Mouse (Mus musculus) cerebellum, postnatal 36 days (tissue): ENCODE data around the gene Pmepa1.
A peak's percentile ranks its signal among the peaks of the same experiment; 100 is the strongest.

ENCODE experiments used
- DNase-seq, 2 experiments: peaks; one replicate each; pipeline ENCODE4 v3.0.0; 2021 to 2022; ENCODE audit warnings: mixed read lengths in 2 of 2

The Pmepa1 gene

DNA sequence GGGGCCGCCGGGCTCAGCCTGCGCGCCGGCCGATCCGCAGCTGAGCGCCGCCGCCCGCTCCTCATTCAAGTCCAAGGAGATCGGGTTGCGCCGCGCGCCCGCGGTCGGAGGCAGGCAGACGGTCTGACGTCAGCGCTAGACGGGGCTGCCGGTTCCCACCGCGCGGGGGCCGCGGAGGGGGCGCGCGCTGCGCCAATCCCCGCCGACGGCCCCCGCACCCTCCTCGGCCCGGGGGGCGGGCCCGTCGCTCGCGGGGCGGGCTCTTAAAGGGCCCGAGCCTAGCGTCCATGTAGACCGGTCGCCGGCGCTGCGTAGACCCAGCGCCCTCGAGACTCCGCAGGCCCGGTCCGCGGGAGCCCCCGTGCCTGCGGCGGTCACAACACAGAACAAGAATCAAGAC lies at the start of gene Pmepa1:
Gene Pmepa1, minus strand, starts transcription at position 125 of the 400 bp plus-strand sequence.
- peak; percentile 65 to 77 for DNase-seq

DNA sequence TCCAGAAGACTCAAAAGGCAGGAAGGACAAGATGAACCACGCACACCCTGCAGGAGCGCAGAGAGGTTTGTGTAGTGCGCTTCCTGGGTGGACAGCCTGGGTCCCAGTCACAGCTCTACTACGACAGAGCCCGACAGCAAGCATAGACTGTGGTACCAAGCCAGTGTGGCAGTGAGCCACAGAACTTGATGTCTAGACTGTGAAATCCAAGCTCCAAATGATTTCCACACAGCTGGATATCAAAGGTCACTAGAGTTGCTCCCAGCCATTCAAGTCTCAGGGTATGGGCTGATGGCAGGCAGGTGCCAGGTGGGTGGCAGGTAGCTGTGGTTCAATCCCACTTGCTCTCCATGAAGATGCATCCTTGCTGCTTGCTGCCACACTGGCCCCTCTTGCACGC lies 45.4 kb upstream of the Pmepa1 start:
- DNase-seq, result no peak

- no peak for DNase-seq
Measured at GRCm38 (mm10) chr2:173321194-173321593, 44.9 kb upstream of the Pmepa1 start.

GRCm38 (mm10) chr2:173314291-173314690 lies 38.0 kb upstream of the Pmepa1 start:
- DNase-seq, result no peak

DNA sequence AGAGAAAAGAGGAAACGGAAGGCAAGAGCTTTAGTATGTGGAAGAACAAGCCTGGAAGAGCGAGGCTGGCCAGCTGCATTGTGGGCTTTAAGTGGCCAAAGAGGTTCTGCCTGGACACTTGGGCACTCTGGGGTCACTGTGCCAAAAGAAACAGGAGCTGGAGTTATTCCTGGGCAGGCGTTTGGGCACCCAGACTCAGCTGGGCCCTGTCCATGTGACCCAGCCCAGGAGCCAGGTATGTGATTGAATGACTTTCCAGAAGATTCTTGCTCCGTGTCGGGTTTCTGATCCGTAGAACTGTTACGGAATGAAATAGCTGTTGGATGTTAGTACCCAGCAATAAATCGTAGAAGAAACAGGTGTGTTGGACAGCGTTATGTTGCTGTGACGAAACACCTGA lies 32.2 kb upstream of the Pmepa1 start:
- DNase-seq, result no peak

DNA sequence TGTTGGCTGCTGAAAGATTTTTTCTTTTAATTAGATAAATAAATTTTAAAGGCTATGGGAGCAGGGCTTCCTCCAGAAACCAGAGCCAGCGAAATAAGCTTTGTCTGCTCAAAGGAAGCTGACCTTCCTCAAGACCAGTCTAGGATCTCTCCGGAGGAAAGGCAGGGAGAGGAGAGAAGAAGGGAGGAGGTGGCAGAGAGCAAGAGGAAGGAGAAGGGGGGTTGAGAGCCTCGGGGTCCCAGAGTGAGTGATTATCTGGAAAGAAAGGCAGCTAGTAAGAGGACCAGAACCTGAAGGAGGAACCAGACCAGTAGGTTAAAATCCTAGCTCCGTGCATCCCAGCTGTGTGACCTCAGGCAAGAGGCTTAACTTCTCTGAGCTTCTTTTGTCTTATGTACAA lies 31.7 kb upstream of the Pmepa1 start:
- DNase-seq, result no peak

- DNase-seq, result peak in 1 of 2 experiments; percentile 3
Measured at GRCm38 (mm10) chr2:173307561-173307960, 31.2 kb upstream of the Pmepa1 start.

- DNase-seq, result peak; percentile 54 to 67
Measured at GRCm38 (mm10) chr2:173306734-173307525, 30.6 kb upstream of the Pmepa1 start.

DNA sequence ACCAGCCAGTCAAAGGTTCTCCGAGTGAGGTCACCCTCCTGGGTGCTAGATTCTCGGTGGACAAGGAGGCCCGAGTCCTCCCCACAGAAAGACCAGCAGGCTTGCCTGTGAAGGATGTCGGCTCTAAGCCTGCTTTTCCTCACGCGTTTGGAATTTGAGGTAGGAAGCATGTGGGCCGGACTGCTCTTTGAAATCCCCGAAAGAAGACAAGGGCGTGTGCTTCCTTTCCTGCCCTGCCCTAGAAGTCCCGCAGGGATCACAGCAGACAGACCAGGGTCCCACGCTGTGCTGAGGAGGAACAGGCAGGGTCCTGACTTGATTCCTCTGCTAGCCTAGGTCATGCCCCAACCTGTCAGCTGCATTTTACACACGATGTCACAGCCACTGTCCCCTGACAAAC lies 28.7 kb upstream of the Pmepa1 start:
- DNase-seq, result no peak

- no peak for DNase-seq
Measured at GRCm38 (mm10) chr2:173300663-173301630, 24.6 kb upstream of the Pmepa1 start.

DNA sequence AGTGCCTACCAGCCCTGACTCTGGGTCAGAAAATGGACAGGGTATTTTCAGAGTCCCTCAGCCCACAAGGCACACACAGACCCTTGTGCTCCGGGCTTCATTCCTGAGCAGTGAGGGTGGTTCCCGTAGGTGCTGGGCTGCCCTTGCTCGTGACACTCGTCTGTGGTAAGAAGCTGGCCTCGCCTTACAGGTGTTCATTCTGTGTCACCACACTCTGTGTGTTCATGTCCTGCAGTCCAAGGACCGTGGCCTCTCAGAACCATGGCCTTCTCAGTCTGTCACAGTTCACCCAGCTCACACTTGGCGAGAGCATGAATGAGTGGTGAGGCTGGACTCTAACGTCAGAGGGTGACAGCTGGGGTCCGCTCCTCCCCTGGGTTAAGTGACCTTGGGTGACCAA lies 20.1 kb upstream of the Pmepa1 start:
- no peak for DNase-seq

DNA sequence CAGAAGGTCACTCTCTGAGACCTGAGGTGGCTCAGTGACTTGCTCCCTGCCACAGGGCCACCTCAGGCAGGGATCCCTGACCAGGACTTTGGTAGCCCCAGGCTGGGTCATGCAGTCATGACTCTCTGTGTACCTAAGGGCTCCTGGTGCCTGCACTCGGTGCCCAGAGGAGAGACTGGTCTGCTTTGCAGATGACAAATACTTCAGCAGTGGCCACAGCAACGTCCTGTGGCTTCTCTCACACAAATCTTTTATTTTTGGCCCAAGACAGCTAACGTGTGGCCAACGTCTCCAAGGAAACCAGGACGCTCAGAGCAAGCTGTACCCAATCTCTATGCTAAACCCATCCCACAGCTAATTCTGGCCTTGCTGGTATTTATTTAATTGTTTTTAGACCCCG lies 16.7 kb upstream of the Pmepa1 start:
- no peak for DNase-seq

DNA sequence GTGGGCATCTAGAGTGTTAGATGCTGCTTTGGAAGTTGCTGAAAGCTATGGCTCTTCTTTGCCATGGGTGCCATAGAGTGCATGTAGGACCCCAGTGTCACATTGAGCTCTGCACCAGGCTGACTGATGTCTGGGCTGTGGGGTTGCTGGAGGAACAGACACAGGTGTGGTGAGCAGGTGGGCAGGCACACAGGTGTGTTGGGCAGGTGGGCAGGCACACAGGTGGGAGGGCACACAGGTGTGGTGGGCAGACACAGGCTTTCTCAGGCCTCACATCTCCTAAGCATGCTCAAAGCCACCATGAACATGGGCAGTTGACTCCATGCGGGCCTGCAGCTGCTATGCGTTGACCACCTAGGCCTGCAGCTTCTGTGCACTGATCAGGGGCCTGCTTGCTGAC lies 16.2 kb upstream of the Pmepa1 start:
- DNase-seq, result no peak

GRCm38 (mm10) chr2:173290981-173291380 lies 14.6 kb upstream of the Pmepa1 start:
- DNase-seq, result no peak

GRCm38 (mm10) chr2:173289928-173290327 lies 13.6 kb upstream of the Pmepa1 start:
- no peak for DNase-seq

DNA sequence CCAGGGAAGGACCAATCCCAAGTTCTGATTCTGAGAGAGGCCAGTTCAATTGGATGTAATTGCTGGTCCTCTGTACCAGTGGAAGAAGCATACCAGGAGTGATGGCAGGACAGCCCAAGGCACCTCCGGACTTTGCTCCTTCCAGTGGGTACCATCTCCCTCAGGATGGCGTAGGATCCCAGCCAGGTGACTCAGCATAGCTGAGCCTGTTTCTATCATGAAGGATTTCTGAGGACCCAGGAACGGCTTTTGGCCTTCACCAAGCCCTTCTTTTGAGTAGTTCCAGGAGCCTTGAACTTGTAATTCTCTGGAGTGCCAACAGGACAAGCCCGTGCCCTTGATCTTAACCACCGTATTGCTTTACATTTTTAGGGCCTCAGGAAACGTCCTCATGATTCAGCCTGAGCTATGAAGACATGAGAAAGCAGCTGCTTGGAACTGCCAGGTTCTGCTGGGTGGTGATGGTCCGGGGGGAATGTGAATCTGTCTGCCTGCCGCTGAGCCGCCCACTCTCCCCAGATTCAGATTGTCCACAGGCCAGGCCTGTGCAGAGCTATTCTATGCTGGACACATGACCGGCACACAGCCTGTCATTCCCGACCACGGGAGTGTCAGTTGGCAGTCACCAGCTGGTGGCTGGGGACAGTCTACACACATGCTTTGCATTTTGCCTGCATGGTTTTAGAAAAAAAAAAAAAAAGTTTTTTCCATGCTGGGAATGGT lies 9.6 kb upstream of the Pmepa1 start:
- DNase-seq, result no peak

GRCm38 (mm10) chr2:173284771-173285170 lies 8.4 kb upstream of the Pmepa1 start:
- no peak for DNase-seq

GRCm38 (mm10) chr2:173282191-173282590 lies 5.9 kb upstream of the Pmepa1 start:
- no peak for DNase-seq

GRCm38 (mm10) chr2:173281021-173281937 lies 4.9 kb upstream of the Pmepa1 start:
- DNase-seq, result no peak

DNA sequence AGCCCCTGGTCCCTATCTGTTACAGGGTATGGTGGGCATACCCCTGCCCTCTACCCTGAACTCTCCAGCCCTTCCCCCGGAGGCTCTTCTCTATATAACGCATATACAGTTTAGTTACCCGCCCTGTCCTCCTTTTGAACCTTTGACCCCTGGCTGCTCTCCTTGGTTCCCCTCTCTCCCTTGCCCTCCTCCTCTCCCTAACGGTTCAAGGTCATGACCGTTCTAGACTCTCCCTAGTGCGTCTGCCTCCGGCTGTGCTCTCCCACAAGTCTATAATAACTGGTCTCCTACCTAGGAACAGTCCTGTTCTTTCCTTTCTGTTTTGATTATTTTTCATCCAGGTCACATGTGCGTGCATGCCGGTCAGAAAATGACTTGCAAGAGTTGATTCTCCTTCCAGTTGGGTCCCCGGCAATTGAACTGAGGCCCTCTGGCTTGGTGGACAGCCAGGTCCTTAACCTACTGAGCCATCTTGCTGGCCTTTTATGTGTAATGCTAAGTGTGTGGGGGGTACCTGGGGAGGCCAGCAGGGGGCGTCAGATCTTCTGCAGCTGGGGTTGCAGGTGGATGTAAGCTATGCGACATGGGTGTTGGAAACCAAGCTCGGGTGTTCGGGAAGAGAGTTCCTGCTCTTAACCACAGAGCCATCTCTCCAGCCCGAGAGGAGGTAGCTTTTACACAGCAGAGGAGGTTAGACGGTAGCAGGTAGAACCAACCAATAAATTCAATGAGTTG lies 2.7 kb upstream of the Pmepa1 start:
- DNase-seq, result no peak

DNA sequence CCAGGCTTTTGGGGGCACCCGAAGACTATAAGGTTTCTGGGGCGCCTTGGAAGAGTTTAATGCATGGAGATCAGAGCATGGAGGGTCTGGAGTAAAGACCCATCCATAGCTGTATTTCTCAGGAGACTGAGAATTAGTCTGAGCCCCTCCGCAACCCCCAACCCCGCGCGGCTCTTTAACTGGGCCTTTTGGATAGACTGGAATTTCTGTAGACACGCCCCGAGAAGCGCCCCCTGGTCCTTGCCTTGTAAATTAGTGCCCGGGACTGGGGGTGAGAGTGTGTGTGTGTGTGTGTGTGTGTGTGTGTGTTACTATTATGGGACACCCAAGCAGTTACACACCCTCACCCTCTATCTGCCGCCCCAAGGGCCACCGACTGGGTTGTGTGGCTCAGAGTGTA lies 526 bp upstream of the Pmepa1 start:
- DNase-seq, result no peak
